Mouse (Mus musculus) cerebellum, adult (tissue): ENCODE results near the gene Exoc6b.

Experiments used
- ATAC-seq: cut with Nextera tagmentation; 2 replicates; pipeline ENCODE4 v1.9.2; 2017; ENCODE audit warnings: mild to moderate bottlenecking, moderate library complexity, mixed read lengths; ENCODE audit not compliant: insufficient number of reproducible peaks, low FRiP score, low TSS enrichment

The Exoc6b gene

GRCm38 (mm10) chr6:84886551-84886950 lies 182.8 kb downstream of the Exoc6b start:
- no peak for ATAC-seq

GRCm38 (mm10) chr6:84885080-84885479 lies 184.2 kb downstream of the Exoc6b start:
- no peak for ATAC-seq

- ATAC-seq, result no peak
Observed at GRCm38 (mm10) chr6:84883720-84884119, 185.6 kb downstream of the Exoc6b start.

DNA sequence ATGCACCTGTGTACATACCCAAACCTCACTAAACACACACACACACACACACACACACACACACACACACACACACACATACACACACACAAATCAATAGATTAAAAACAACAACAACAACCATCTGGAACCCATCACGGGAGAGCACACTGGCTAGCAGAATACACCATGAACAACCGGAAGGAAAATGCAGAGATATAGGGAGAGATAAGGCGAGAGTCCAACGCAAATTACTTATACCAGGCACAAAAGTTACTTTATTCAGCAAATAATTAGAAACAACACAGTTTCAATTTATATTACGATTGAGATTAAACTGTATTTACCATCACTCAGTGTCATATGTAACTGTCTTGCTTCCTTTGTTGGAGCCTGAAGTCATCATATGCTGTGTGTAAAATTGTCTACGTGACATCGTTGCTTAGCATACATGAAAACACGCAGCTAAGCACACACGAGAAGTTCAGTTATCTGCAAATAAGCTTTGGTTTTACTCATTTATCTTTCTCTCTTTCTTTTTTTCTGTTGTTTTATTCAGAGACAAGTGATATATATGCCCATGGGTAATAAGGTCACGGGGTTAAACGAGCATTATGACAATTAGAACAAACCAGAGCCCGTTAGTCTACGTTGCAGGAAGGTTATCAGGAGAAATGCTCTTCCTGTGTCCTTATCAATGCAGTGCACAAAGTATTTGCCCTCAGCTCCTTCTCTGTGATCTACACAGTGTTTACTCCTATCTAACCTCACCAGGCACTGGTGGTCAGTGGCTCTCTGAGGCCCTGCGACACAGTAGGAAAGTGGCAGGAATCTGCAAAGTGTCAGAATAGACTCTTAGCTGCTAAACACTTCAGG lies 186.4 kb downstream of the Exoc6b start:
- no peak for ATAC-seq

DNA sequence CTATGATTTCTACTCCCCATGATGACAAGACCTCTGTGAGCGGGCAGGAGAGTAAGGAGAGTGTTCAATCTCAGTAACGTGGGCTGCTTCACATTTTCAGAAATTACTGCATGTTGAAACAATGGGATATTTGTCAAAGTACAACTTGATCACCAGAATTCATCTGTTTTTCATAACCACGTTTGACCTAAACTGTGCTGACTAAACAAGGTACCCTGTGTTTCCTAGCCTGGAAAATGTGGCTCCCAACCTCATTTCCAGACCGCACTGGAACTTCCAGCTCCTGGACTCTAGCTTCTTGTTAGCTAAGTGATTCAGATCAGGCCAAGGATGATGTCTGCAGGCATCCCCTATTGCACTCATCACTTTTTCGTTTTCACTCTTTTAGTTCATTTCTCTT lies 193.4 kb downstream of the Exoc6b start:
- no peak for ATAC-seq

DNA sequence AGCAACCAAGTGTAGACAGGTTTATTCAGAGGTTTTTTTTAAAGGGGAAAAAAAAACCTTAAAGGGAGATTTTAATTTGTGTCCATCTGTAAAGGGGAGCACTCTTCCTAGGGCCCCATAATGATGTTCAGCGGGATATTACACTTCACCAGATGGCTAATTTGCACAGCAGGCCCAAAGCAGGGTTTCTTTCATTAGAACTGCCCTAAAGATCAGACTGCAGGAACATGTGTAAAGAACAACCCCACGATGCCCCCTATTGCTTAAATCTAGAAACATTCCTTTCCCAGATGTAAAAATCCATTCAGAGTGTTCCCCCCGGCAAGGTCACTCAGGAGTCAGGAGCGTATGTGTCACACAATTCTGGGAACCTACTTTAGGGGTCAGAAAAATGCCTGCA lies 202.2 kb downstream of the Exoc6b start:
- ATAC-seq, result no peak; the same call in 1 of the 2 replicates

GRCm38 (mm10) chr6:84864625-84865024 lies 204.7 kb downstream of the Exoc6b start:
- no peak for ATAC-seq

- ATAC-seq, result no peak
Observed at GRCm38 (mm10) chr6:84863816-84864375, 205.4 kb downstream of the Exoc6b start.

DNA sequence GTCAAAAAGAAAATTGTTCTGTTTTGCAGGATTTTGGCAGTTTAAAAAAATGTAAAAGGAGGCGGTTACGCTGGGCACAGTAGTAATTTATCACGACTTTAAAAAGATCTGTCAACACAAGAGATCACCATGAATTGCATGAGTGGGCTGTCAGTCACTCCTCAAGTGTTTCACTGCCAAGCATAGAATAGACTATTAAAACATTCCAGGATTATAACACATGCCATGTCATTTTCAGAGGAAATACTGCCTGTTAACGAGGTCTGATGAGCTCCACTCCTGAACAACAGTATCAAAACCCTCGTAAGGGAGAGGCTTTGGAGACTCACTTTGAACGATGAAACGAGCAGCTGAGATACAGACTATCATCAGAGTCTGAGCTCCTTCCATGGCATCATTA lies 223.6 kb downstream of the Exoc6b start:
- ATAC-seq, result no peak

- ATAC-seq, result no peak
Observed at GRCm38 (mm10) chr6:84841138-84841537, 228.2 kb downstream of the Exoc6b start.

GRCm38 (mm10) chr6:84807546-84807945 lies 261.8 kb downstream of the Exoc6b start:
- ATAC-seq, result no peak

GRCm38 (mm10) chr6:84806132-84806730 lies 263.1 kb downstream of the Exoc6b start:
- no peak for ATAC-seq

DNA sequence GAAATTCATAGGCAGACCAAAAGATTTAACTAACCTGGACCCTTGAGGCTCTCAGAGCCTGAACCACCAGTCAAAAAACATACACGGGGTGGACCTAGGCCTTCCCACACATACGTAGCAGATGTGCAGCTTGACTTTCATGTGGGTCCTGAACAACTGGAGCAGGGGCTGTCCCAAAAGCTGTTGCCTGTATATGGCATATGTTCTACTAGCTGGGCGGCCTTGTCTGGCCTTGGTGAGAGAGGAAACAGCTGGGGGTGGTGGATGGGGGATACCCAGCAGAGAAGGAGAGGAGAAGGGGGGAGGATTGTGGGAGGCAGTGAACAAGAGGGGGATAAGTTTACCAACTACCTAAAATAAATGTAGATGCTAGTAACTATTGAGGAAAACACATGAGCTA lies 270.6 kb downstream of the Exoc6b start:
- no peak for ATAC-seq

DNA sequence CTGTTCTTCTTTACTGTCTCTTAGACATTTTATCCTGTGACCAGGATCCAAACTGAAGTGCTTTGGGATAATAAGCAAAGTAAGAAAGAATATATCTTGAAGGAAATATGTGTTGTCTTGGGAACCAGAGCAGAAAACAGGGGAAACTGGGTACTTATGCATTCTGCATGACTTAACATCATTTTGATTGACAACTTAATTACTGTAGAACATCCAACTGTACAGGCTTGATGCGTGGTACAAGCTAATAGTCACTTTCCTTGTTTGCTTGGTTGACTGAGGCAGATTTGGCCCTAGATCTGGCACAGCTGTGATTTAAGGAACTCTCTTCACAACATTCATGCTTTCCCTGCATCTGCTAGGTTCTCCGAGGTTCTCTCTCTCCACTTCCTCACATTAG lies 285.3 kb downstream of the Exoc6b start:
- ATAC-seq, result no peak

DNA sequence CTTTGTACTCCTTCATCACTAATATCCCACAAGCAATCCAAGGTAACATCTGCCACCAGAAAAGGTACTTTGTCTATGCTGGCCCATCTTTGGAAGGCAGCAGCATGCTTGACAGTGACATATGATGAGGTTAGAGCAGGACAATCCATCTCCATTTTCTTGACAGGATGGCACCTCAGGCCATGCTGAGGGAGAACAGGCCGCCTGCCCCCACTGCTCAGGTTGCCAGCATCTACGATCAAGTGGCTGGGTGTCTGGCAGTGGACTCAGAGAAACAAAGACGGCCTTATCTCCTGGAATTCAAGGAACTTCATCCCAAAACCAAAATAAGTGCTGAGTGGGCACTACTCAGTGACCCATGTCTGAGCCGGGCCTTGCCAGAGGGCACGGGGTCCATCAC lies 289.3 kb downstream of the Exoc6b start:
- ATAC-seq, result no peak

DNA sequence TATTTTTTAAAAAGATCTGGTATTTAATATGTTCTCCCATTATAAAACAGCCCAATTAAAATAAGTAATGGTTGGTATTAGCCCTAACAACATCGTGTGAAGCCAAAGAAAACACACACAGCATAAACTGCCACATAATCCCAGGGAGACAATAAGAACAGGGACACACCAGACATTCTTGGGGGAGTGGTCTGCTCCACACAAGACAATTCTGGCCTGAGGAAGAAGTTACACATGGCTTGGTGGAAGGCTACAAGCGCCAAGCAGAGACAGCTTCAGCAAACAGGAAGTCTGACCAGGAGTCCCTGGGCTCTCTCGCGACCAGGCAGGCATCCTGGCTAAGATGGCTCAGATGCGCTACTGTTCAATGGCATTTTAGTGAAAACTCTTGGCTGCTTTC lies 290.3 kb downstream of the Exoc6b start:
- ATAC-seq, result no peak

DNA sequence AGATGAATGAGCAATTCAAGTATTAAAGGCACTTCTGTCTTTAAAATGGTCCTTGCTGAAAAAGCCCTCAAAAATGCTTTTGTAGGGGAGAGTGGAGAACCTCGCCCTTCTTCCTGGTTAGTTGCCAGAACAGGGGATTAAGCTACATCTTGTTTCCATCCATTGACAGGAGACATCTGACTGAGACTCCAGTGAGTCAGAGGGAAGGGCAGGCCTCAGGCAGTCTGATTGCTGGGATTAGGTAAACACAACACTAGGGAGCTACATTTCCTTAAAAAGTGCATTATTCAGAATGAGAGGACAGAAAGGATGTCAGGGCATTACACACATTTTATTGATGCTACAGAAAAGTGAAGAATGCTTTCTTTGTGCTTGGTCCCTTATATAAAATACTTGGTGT lies 293.4 kb downstream of the Exoc6b start:
- ATAC-seq, result no peak

DNA sequence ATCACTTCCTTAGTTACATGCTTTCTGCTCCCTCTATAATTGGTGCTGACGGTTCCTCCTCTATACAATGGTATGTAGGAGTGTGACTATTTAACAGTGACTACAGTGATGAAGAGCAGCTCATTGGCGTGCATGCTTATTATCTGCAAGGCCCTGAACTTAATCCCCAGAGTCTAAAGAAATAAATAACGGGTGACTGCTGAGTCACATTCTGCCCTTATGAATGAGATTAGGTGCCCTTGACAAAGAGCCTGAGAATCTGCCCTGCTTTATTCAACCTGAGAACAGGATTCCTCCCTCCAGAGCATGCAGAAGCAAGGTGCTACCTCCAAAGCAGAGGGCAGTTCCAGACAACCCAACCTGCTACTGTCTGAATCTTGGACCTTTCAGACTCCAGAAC lies 314.0 kb downstream of the Exoc6b start:
- no peak for ATAC-seq

DNA sequence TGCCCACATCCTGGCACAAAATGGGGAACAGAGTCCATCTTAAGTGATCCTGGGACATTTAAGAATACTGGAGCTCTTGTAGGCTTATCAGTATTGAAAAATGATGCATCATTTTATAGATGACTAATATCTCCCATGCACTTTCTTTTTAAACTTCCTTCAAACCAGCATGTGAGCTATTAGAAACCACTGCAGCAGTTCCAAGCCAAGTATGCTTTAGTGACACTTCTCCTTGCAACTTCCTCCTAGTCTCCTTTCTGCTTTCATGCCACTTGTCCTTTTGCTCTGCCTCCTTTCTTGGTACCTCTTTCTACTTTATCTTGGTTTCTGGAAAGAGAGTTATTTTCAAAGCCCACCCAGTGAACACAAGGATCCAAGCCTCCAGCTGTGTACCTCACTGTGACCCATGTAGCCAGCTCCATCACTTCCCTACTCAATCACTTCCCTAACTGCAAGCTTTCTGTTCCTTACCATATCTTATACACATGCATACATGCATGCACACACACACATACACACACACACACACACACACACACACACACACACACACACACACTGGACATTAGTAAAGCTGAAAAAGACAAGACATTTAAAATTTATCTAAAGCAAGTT lies 316.4 kb downstream of the Exoc6b start:
- ATAC-seq, result no peak

DNA sequence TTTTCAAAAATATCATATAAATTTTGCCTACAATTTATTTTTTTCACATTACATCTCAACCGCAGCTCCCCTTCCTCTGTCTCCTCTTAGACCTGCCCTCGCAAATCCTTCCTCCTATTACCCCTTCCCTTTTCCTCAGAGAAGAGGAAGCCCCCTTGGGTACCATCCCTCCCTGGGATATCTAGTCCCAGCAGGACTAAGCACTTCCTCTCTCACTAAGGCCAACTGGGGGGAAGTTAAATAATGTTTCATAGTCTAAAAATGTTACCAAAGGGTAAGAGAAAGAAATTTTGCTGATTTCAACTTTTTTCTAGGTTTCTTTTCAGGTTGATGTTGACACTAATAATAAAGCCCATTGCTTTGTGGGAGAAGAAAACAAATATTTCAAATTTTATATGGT lies 317.9 kb downstream of the Exoc6b start:
- no peak for ATAC-seq

- ATAC-seq, result no peak
Observed at GRCm38 (mm10) chr6:84746847-84747395, 322.4 kb downstream of the Exoc6b start.
